Mouse (Mus musculus) E14TG2a.4 (cell line): ENCODE data around the gene Macrod1.

Source experiments
- CTCF ChIP-seq: conservative IDR thresholded peaks from 2 replicates; pipeline ENCODE4 v1.5.1; 2014; ENCODE audit warnings: low read length
- NANOG ChIP-seq: IDR thresholded peaks from 2 replicates; pipeline ENCODE4 v1.6.1; 2014; ENCODE audit warnings: borderline replicate concordance, low read length, mixed read lengths

GRCm38 (mm10) chr19:7072221-7072620, 15.6 kb downstream of the Macrod1 start:
- TF ChIP-seq CTCF = no peak
- TF ChIP-seq NANOG = no peak
